Mouse (Mus musculus) cerebellum, adult 2 months (tissue): ENCODE data around the gene Aven. TPM values are rescaled to one million over a fixed set of nuclear protein-coding genes. Genes with fewer than 3 reads are reported as not detected.

Experiments used
- DNase-seq, 2 experiments: peaks; one replicate each; pipeline ENCODE4 v3.0.0; 2021
- H3K27ac ChIP-seq: fragments of 200-500 bp; 2 replicates; pipeline ENCODE4 v1.5.1; 2012; ENCODE audit warnings: low read length, control low read depth, inconsistent platforms; ENCODE audit not compliant: insufficient read depth
- H3K27me3 ChIP-seq: fragments of 200-500 bp; 2 replicates; pipeline ENCODE4 v1.6.1; 2012; ENCODE audit warnings: inconsistent platforms, mild to moderate bottlenecking, low read length, moderate library complexity; ENCODE audit not compliant: control insufficient read depth, insufficient read depth
- H3K4me1 ChIP-seq: fragments of 200-500 bp; 2 replicates; pipeline ENCODE4 v1.6.1; 2011; ENCODE audit warnings: low read length; ENCODE audit not compliant: control insufficient read depth, insufficient read depth
- H3K4me3 ChIP-seq: fragments of 200-500 bp; replicated peaks from 2 replicates; pipeline ENCODE3; 2011; ENCODE audit warnings: mild to moderate bottlenecking, low read depth, low read length, control low read depth; ENCODE audit not compliant: insufficient read depth
- CTCF ChIP-seq: fragments of 200-500 bp; IDR thresholded peaks from 2 replicates; pipeline ENCODE4 v1.5.1; 2011; ENCODE audit warnings: low read depth, mild to moderate bottlenecking, control low read depth, low read length, moderate library complexity, borderline replicate concordance; ENCODE audit not compliant: insufficient read depth
- POLR2A ChIP-seq: fragments of 200-500 bp; IDR thresholded peaks from 2 replicates; pipeline ENCODE4 v1.6.1; 2011; ENCODE audit warnings: low read length, control low read depth, borderline replicate concordance; ENCODE audit not compliant: insufficient read depth
- WGBS: fragments of 180-500 bp; shearing (Covaris S2); methylation state at CpG from one replicate; pipeline ENCODE4 v1.1.7; 2018; 5-methylcytosine and 5-hydroxymethylcytosine counted together
- polyA plus RNA-seq: library from polyadenylated mRNA; depleted of rRNA; stranded (reverse); fragments of >200 nt; gene quantifications from 2 replicates; pipeline ENCODE4 v1.2.3, GENCODE M21; 2012

Gene Aven
- polyA plus RNA-seq, 1 experiment = 19.1 TPM

DNA sequence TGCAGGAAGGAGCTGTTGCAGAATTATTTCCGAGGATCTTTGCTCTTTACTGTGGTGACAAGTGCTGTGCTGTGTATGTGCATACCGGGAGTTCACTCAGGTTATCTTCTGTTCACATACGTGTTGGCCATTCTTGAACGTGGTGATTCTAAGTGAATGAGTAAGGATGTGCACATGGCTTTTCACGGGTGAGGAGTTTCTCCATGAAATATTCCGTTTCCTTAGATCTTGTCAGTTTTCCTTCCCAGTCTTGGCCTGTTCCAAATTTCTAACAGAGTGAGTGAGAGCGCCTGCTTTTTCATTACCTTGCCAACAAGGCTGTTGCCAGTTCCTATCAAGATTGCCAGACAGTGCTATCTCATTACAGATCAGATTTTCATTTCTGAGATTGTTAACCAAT, 98.2 kb downstream of the Aven start:
- Histone ChIP-seq H3K27ac (peak overlapping the region; percentile 55), H3K4me1 (peaks cover 7% of the 10 kb centered on the region; the same call in 1 of the 2 replicates), H3K27me3 (no peaks in the 10 kb centered on the region), H3K4me3 (peak overlapping the region; percentile 29)
- peak; percentile 45 to 70 for DNase-seq
- TF ChIP-seq POLR2A = no peak
- no peak for TF ChIP-seq CTCF
- 5% methylated on average over 7 of the region's 7 CpGs for WGBS

DNA sequence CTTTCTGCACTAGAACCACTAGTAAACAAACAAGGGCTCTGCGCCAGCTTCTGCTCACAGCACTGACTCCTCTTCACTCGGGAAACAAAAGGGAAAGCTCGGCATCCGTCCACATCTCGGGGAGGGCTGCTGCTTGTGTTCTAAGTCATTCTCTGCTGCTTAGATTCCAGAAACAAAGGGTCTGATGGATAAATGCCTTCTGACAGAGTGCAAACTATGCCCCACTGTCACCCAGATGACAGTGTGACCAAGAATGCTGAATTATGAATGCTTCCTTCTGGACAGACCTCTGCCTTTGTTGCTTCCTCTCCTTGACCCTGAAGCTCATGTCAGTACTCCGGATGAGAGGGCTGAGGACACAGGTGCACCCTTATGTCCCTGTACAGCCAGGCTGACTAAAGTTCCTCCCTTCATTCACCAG, 98.7 kb downstream of the Aven start:
- Histone ChIP-seq H3K27me3 (no peaks in the 10 kb centered on the region), H3K4me1 (peaks cover 7% of the 10 kb centered on the region; the same call in 1 of the 2 replicates), H3K27ac (peak overlapping the region; percentile 92), H3K4me3 (peak overlapping the region; percentile 33)
- peak; percentile 79 to 83 for DNase-seq
- TF ChIP-seq POLR2A (no peak), CTCF (no peak)
- WGBS = 4% methylated on average over 6 of the region's 6 CpGs

DNA sequence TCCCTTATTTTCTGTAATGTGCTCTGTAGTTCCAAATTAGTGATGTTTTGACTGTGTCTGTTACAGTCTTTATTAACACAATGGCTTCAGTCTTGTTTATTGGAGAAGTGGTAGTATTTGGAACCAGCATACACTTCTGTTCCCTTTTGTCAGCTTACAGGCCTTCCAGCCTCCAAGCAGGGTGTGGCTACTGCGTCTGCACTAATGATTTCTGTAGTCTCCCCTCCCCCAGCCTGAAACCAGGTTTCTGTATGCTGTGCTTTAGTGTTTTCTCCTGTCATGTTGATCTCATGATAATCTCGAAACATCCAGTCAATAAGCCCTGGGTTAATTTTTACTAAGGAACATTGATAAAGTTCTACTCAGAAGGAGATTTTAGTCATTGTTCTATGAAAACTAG, 100.6 kb downstream of the Aven start:
- H3K4me3 ChIP-seq = no peak overlapping the region
- H3K4me1 ChIP-seq = peaks cover 7% of the 10 kb centered on the region; the same call in 1 of the 2 replicates
- TF ChIP-seq POLR2A (no peak), CTCF (no peak)
- WGBS = 84% methylated on average over 2 of the region's 2 CpGs
- H3K27ac ChIP-seq = no peak overlapping the region
- no peak for DNase-seq
- no peaks in the 10 kb centered on the region for H3K27me3 ChIP-seq

DNA sequence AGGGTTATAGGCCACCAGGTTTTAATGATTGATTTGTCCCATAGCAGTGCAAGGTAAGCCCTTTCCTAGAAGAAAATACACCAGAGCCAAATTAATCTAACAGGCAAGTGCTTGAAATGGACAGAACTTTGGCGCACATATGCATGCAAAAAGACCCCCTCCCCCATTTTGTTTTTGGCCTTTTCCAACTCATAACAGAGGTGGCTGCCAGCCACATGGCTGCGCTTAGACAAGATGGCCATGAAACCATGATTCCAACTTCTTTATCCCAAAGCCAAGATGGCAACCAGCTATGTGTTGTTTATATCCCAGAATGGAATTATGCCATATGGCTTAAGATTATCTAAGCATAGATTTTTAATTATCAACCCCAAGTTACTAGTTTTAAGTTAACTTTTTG, 101.0 kb downstream of the Aven start:
- no peaks in the 10 kb centered on the region for H3K27me3 ChIP-seq
- H3K4me1 ChIP-seq = peaks cover 7% of the 10 kb centered on the region; the same call in 1 of the 2 replicates
- no peak overlapping the region for H3K4me3 ChIP-seq
- 87% methylated on average over 2 of the region's 2 CpGs for WGBS
- H3K27ac ChIP-seq = no peak overlapping the region
- TF ChIP-seq POLR2A (no peak), CTCF (no peak)
- no peak for DNase-seq

DNA sequence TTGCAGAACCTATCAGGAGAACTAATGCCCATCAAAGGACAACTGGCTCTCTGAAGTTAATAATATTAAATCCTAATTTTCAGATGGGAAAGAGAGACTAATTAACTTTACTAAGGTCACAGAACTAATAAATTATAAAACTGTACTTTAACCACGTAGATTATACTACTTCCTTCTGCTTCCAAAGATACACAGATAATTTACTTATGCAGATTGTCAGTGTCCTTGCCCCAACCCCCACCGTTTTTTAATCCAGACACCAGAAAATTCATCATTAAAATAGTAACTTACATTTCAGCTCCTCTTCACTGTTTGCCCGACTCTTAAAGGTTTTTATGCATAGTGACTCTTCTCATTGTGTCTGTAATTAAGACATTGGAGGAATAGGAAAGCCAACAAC, 103.0 kb downstream of the Aven start:
- Histone ChIP-seq H3K27me3 (no peaks in the 10 kb centered on the region), H3K4me1 (peaks cover 13% of the 10 kb centered on the region), H3K4me3 (no peak overlapping the region), H3K27ac (no peak overlapping the region)
- TF ChIP-seq CTCF = no peak
- no peak for TF ChIP-seq POLR2A
- 86% methylated on average over 3 of the region's 3 CpGs for WGBS
- DNase-seq = no peak

DNA sequence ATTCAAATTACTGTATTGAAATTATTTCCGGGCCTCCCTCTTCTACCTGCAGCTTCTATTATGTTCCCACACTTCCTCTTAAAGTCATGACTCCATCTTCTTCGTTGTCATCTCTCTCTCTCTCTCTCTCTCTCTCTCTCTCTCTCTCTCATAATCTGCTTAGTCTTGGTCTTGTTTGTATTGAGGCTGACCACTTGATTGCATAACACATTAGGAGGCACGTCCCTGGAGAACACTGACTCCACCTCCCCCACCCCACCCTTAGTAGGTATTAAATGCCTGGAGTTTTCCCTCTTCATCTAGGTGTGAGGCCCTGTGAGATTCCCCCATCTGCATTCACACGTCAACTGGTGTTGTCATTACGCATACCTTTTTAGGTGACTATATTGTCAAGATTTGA, 103.7 kb downstream of the Aven start:
- 82% methylated on average over 5 of the region's 5 CpGs for WGBS
- Histone ChIP-seq H3K27me3 (no peaks in the 10 kb centered on the region), H3K4me1 (peaks cover 10% of the 10 kb centered on the region), H3K4me3 (no peak overlapping the region), H3K27ac (no peak overlapping the region)
- no peak for DNase-seq
- TF ChIP-seq CTCF (no peak), POLR2A (no peak)

DNA sequence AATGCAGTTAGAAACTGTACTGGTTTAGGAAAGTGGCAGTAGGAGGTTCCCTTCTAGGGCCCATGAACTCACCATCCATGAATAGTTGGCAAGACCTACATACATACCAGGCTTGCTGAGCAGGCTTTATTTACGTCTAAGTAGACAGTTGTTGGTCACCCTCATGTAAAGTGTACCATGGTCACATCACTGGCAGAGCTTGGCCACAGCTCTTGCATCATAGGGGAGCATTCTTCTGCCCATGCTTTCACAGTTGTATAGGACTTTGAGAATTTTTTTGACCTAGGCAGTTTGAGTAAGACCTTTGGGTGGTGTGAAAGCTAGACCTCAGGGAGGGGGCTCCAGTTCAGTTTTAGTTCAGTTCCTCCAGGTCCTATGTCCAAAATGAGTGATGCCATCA, 104.3 kb downstream of the Aven start:
- TF ChIP-seq CTCF = no peak
- 41% methylated on average over 1 of the region's 1 CpGs for WGBS
- no peak for DNase-seq
- H3K27me3 ChIP-seq = no peaks in the 10 kb centered on the region
- H3K27ac ChIP-seq = no peak overlapping the region
- peaks cover 6% of the 10 kb centered on the region for H3K4me1 ChIP-seq
- no peak overlapping the region for H3K4me3 ChIP-seq

DNA sequence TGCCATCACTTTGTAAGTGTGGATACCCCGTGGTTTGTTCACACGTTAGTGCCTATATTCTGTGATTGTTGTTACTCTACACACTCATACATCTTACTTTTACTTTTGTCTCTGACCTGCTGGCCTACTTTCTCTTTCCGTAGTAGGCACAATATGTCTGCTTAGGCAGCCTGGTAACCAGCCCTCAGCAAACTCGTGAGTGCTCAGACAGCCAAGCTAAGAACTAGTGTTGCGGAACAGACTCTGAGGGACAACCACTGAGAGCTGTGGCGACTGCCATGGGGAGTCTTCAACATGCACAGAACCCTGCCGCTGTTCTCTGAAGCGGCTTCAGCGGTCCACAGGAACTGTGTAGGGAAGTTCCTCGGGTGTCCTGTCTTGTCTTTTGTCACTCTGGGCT, 107.5 kb downstream of the Aven start:
- TF ChIP-seq CTCF (no peak), POLR2A (no peak)
- 12% methylated on average over 10 of the region's 10 CpGs for WGBS
- Histone ChIP-seq H3K27ac (no peak overlapping the region), H3K4me1 (peaks cover 6% of the 10 kb centered on the region), H3K4me3 (no peak overlapping the region), H3K27me3 (no peaks in the 10 kb centered on the region)
- DNase-seq = peak; percentile 25 to 27
